Mouse (Mus musculus) spleen, postnatal 10 days (tissue): ENCODE results near the gene Psmg3.

ENCODE experiments used
- DNase-seq, 2 experiments: peaks; one replicate each; pipeline ENCODE4 v3.0.0; 2021 to 2022; ENCODE audit warnings: low spot score in 2 of 2

Psmg3 gene

GRCm38 (mm10) chr5:139794137-139794536, 32.5 kb downstream of the Psmg3 start:
- no peak for DNase-seq

DNA sequence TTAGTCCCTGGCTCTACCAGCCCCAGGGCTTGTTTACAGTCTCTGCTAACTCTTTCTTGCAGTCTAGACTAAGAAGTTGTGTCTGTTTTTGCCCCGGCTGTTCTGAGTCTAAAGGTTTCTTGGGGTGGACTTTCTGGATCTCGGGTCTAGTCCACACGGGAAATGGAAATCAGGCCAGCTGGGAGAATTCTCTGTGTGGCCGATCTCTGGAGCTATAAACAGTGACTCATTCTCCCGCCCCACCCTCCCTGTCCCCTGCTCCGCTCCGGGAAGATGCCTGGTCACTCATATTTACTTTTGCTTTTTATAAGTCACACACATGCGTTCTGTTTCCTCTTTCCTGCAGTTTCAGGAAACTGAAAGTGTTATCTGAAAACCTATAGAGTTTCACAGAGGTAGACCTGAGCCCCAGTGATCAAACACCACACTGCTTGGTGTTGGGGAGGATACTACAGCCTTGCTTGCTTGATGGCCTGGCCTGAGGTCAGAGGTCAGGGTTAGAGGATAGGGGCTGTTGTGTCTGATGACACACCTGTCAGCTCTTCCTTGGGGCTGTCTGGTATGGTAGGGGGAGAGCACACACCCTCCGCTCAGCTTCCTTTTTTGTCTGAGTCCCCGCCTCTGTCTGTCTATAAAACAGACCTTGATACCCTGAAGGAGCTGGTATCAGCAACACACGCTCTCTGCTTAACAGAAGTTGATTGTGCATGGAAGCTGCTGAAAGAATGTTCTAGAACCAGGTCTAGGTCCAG, 33.2 kb downstream of the Psmg3 start:
- no peak for DNase-seq

- DNase-seq = no peak
Measured at GRCm38 (mm10) chr5:139792966-139793337, 33.7 kb downstream of the Psmg3 start.

DNA sequence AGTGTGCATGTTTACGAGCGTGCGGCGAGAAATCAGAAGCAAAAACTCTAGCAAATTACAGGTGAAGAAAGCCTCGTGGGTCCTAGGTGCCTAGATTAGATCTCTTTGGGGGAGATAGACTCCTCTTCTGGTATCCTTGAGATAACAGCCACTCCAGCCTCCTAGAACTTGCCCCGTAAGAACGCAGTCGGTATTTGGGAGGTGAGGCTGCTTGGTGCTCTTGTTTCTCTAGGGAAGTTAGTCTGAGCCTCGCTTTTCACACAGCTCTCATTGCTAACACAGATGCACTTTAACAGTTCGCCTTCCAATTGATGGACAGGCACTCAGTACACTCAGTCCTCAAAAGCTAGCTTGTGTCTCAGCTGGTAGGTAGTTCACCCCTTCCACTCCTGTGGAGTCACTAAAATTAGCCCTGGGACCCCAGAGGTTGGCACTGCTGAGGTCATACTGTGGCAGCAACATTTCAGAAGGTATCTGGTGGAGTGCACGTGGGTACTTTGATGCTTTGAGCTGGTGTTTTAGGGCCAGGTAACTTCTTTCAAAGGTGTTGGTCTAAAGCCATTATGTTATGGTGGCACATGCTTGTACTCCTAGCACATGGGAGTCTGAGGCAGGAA, 34.4 kb downstream of the Psmg3 start:
- DNase-seq = no peak

GRCm38 (mm10) chr5:139791227-139792158, 35.2 kb downstream of the Psmg3 start, which contains the start of gene Mafk:
Mafk (plus strand) TSS chr5:139791513.
- peak; percentile 99 to 100 for DNase-seq

DNA sequence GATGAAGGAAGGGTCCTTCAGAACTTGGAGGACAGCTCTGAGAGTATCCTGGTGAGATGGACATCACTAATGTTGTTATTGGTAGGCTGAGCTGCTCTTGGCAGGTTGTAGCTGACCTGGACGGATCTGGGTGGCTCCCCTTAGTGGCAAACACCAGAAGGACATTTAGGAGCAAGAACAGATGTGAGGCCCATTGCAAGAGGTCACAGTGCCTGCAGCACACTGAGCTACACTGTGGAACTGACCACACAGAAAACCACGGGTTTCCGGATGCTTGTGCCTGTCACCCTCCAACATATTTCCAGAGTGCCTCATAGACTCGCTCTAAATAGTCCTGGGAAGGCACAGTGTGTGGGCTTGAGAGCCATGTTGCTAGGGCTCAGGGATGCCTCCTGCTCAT, 37.2 kb downstream of the Psmg3 start:
- peak in 1 of 2 experiments; percentile 48 for DNase-seq

- no peak for DNase-seq
Measured at GRCm38 (mm10) chr5:139781406-139781805, 45.3 kb downstream of the Psmg3 start.

DNA sequence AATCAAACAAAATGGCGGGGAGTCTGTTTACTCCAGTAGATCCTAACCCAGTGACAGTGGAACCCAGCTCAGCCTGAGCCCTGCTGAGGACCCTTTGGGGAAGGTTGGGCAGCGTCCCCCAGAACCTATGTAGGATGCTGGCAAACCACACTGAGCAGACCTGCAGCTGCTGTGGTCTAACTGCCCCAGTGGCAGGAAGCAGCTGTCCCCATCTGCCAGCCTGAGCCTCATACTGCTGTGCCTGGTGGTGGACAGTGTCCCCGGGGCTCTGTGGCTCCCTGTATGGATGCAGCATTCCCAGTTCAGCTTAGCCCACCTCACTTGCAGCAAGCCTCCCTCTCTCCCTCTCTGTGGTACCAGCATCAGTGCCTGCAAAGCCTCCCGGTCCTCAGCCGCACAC, 49.7 kb downstream of the Psmg3 start:
- DNase-seq = peak in 1 of 2 experiments; percentile 43

DNA sequence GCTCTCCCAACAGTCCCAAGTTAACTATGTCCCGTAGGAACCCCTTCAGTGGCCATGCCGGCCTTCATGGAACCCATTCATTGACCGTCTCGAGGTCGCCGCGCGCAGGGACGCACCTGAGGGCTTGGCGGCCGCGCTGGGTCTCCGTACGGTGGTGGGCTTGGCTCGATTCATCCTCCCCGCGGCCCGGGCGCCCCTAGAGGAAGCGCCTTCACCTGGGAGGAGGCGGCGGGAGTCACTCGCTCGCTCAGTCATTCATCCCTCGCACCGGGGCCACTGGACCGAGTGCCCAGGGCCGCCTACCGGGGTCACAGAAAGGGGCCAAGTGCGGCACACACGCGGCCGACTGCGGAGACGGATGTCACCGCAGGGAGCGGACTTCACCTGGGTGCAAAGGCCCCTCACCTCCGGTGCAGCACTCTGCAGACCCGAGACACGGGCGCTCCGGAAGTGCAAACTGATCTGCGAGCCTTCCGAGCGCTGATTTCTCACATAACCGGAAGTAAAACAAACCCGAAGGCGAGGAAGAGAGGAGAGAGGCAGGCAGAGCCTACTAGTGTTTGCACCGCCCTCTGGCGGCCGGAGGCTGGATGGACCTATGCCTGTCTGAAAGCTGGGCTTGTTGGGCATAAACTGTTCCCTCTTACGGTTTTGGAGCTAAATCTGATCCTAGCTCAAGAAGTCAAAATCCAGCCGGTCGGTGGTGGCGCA, 51.3 kb downstream of the Psmg3 start, which contains the start of gene Ints1:
Gene Ints1 (minus strand): TSS at position 459 of the 711 bp plus-strand sequence.
- DNase-seq = peak; percentile 94 to 99
